Mouse (Mus musculus) left cerebral cortex, postnatal 10 days (tissue): ENCODE results near the gene Habp4. TPM values are rescaled to one million over a fixed set of nuclear protein-coding genes. Genes with fewer than 3 reads are reported as not detected.

Source experiments
- DNase-seq, 2 experiments: peaks; one replicate each; pipeline ENCODE4 v3.0.0; 2021 to 2022; ENCODE audit warnings: low spot score in 2 of 2, mixed read lengths in 1 of 2; ENCODE audit errors: extremely low spot score in 1 of 2
- intact Hi-C: fragments of 180-260 bp; cut with DNase I; formaldehyde crosslinking; loops from one replicate; pipeline ENCODE4 v1.15.1; 2025
- total RNA-seq, 2 experiments: library from RNA; stranded (reverse); gene quantifications; 2 replicates each; pipeline ENCODE4 v1.2.3; 2021

The Habp4 gene
- 100 to 1,000 TPM; 119 to 127 TPM for total RNA-seq

DNA sequence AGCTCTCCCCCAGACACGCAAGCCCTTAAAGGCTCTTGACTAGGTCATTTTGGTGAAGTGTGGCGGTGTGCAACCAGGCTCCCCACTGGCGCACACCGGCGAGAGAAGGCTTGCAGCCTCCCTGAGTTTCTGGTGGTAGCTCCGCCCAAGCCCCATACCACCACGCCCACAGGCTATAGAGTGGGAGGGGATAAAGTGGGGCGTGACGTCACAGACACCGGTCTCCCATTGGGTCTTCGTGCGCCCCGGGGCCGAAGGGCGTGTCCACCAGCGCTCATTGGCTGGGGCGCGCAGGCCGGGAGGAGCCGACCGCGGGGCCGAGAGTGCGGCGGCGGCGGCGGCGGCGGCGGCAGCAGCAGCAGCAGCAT lies at the start of gene Habp4:
TSS of gene Habp4 (plus strand) at position 277 of the 368 bp plus-strand sequence.
- peak; percentile 97 to 99 for DNase-seq
- intact Hi-C loops = loop anchor here (5.0 kb wide), 1 partner anchor 146 kb away; no protein-coding TSS in a partner anchor

DNA sequence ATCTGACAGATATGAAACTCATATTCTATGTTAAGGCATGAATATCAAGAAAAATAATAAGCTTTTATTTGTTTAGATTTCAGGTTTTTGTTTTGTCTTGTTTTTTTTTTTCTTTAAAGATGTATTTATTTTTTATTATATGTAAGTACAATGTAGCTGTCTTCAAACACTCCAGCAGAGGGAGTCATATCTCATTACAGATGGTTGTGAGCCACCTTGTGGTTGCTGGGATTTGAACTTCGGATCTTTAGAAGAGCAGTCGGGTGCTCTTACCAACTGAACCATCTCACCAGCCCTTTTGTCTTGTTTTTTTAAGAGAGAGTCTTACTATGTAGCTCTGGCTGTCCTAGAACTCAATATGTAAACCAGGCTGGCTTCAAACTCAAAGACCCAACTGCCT lies 44.2 kb upstream of the Habp4 start:
- intact Hi-C loops = no loop called here
- DNase-seq = no peak

DNA sequence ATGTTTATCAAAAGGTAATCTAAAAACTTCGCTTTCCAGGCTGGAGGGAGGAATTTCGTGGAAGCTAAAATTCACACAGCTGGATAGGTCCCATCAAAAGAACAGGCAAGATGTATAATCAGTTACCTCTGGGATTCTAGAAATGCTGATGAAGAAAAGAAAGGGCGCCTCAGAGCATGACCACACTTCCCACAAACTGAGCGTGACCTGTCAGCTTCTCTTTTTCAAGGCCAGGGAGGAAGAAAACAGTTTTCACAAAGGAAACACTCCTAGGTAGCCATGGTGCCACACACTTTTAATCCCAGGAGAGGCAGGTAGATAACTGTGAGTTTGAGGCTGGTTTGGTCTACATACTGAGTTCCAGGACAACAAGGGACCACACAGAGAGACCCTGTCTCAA lies 40.9 kb upstream of the Habp4 start:
- DNase-seq = no peak
- intact Hi-C loops = no loop called here

DNA sequence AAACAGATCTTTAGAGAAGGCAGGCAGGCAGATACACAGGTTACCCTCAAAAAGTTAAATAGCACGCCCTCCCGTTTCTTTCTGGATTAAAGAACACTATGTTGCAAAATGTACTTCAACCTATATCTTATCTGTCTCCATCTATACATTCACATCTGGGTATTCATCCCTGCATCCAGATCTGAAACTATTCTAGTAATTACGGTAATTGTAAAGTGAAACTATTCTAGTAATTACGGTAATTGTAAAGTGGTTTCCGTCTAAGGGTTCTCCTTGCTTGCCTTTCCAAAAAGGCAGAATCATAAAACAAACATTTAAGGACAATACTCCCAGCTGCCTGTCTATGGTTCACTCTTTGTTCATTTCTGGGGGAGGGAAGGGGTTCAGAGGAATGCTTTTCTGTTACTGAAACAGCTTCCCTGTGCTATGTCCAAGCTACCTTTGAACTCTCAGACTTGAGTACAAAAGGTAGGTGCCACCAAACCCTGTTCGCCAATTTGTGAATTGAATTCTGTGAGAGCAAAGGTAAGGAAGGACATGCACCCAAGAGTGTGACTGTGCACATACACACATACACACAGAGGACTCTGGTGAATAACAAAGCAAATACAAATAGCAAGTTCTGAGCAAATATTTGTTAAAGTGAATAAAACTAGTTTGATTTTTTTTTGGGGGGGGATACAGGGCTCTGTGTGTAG lies 38.0 kb upstream of the Habp4 start:
- intact Hi-C loops = no loop called here

DNA sequence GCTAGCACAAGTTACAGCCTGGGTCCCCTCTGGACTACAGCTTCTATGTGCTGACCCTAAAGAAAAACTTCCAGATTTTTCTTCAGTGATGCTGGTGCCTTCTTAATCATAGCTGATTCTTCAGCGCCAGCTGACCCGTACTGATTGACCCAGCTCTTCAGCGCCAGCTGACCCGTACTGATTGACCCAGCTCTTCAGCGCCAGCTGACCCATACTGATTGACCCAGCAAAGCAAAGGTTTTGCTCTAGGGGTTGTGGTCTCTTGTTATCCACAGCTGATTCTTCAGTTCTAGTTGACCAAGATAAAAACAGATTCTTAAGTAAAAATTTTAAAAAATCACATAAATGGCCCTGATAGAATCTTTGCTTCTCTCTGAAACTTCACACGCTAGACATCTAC lies 36.7 kb upstream of the Habp4 start:
- intact Hi-C loops = no loop called here
- DNase-seq = no peak

More for the DNA sequence above, 38.0 kb upstream of the Habp4 start:
- no peak for DNase-seq

DNA sequence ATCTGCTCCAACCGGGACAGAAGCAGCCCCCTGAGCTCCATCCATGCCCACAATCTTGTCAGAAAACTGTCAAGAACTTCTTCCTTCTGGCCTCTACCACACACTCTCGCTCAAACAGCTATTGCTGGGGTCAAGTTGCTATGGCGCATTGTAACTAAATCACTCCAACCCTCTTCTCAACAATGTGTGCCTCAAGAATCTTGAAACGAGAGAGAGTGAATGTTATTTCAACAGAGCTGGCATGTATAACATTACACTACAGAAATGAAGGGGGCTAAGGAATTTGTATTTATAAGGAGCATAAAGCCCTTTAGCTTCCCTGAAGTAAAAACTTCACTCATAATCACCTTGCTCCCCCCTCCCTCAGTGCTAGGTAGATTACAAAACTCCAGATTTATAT lies 35.3 kb upstream of the Habp4 start:
- DNase-seq = no peak
- intact Hi-C loops = no loop called here

DNA sequence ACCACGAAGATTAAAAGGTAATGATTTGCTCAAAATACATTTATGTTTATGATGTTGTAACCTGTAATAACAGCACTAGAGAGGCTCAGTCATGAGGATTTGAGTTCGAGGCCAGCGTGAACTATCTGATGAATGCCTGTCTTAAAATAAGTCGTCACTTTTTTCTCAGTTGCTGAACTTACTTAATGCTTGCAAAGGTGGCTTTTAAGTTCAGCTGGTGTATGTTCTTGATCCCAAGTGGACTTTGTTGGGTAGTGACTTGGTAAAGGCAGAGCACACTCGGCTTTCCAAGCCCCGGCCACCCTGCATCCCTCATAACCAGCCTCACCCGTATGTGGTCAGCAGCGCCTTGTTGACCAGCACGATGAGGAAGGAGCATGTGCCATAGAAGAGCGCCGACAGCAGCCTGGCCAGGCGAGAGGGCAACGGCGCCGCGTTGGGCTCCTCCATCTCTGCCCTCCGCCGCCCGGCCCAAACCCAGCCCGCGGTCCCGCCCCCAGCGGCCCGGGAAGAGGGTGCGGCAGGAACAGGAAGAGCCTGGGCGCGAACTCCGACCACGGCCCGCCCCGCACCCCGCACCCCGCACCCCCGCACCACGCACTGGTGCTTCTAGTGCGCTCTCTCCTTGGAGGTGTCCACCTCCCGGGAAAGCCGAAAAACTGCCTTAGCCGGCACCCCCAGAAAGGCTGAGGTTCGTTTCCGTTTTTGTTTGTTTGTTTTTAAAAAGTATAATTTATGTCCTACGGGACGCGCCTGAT lies 32.6 kb upstream of the Habp4 start, which contains the start of gene Slc35d2:
TSS of gene Slc35d2 (minus strand) at position 511 of the 758 bp plus-strand sequence.
- peak in 1 of 2 experiments; percentile 84 for DNase-seq
- intact Hi-C loops = no loop called here

DNA sequence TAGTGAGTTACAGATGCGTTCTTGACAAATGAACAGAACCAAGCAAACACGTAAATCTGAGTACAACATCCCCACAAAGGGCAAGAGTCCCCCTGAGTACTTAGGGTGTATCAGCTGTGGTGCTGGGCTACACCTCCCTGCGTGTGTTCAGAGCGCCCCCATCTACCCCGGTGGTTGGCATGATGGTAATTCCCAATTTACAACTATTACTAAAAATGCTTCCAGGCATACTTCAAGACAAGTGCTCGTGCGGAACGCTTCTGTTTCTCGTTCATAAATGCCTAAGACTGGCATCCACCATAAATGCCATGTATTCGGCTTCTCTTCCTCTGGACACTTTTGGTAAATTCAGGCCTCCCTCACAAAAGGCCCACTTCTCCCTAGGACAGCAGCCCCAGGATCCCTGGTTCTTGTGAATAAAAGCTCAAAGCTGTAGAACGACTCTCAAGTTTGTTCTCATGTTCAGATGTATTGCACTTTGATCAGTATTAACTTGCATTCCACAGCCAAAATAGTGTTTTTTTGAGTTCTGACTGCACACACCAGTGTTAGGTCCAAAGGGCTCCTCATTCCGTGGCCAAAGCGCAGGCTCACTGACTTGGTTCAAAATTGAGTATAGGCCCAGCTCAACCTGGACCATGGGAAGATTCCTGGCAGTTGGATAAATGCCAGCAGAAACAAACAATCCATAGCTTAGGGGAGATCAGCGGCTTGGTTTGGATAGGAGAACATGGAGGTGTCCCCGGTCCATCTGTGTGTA lies 31.8 kb upstream of the Habp4 start:
- intact Hi-C loops = no loop called here
- peak in 1 of 2 experiments; percentile 47 for DNase-seq

DNA sequence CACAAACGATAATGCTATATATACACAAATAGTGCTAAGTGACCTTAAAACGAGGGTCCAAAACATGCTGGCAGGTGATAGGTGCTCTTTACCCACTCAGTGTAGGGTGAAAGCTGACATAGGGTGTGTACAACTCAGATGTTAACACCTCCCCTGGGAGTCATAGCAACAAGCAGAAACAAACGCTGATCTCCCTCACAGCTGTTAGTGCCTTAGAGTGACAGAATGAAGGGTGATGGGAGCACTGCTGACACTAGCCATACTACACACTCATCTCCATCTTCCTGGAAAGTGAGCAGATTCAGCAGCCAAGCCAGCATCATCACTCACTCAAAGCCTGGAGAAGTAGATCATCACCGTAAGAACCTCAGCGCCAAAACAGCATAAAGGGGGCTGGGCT lies 11.5 kb upstream of the Habp4 start:
- no peak for DNase-seq

DNA sequence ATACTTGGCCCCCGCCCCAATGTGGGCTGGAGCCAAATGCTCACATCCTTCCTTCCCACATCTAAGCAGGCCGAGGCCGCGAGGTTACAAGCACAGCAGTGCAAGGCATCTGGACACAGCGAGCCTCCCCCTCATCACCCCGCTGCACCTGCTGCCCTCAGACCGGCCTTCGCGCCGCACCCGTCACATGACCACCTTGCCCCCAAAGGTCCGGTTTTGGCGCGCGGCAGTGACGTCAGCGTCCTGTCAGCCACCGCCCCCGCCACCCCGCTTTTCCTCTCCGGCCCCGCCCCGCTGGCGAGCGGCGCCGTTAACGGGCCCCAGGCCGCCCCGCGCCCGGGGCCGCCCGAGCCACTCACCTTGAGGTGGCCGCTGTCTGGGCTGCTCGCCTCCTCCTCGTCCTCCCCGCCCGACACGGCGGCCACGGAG lies 9.4 kb upstream of the Habp4 start:
- DNase-seq = peak; percentile 60 to 95
- intact Hi-C loops = no loop called here

More for the DNA sequence above, 11.5 kb upstream of the Habp4 start:
- intact Hi-C loops = no loop called here

DNA sequence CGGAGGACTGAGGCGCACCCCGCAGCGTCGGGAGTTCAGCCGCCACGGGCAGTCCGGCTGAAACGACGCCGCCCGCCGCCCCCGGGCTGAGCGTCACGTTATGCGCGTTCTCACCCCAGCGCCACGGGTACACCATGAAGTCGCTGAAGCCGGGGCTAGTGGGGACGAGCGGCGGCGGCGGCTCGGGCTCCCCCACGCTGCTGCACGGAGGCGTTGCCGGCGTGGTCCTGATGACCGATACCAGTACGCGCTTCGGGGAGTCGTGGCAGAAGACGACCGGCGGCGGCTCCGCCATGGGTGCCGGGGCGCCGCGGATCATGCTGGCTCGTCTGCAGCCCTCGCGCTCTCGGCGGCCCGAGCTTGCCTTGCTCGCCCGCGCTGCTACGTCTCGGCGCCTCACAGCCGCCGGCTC lies 8.9 kb upstream of the Habp4 start:
- intact Hi-C loops = no loop called here
- DNase-seq = peak; percentile 23 to 79

DNA sequence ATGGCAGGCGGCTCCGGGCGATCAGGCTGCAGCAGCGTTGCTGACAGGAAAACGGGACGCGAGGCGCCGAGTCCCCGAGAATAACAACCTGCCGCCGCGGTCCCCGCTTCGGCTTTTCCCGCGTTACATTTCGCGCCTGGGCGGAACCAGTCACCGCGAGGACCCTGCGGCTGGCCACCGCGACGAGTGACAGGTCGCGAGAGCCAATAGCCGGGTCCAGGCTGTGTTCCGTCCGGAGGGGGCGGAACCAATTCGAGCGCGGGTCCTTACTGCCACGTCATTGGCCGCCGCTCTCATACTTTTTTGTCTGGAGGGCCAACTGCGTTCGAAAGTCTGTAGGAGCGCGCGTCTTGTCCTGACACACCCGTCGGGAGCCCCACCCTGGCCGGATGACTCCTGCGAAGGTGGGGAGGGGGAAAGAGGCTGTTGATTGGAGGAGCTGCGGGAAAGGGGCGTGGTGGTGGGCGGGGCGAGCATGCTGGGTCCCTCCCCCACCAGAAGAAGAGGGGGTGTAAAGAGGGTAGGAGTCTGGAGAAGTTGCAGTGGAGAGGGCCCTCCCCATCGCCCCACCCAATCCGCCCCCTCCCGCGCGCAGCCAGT lies 8.4 kb upstream of the Habp4 start, which contains the start of gene Zfp367:
TSS of gene Zfp367 (minus strand) at position 120 of the 600 bp plus-strand sequence.
- intact Hi-C loops = no loop called here
- peak; percentile 96 to 99 for DNase-seq

DNA sequence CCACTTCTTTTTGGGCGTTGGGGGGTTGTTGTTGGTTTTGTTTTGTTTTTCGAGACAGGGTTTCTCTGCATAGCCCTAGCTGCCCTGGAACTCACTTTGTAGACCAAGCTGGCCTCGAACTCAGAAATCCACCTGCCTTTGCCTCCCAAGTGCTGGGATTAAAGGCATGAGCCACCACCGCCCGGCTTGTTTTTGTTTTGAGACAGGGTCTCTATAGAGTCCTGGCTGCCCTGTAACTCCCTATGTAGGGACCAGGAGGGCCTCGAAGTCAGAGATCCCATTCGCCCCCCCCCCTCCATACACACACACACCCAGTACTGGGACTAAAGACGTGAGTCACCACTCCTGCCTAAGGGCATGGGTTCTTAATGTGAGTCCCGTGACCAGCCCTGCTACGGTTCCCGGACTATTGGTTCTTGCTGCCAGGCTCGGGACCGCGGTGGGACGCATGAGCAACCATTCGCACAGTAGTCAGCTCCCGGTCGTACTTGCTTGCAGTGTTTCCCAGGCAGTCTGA lies 7.8 kb upstream of the Habp4 start:
- peak in 1 of 2 experiments; percentile 40 for DNase-seq
- intact Hi-C loops = no loop called here

DNA sequence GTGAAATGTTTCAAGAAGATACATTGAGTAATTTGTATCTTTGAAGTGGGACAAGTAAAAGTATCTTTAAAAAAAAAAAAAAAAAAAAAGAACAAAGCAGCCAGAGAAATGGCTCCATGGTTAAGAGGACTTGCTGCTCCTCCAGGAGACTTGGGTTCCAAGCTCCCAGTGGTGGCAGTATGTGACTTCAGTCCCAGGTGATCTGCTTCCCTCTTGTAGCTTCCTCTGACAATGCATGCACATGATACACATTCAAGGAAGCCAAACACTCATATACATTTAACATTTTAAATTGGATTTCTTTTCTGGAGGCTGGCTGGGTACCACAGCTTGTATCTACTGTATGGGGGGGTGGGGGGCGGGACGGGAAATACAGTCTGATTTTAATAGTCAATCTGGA lies 7.0 kb upstream of the Habp4 start:
- intact Hi-C loops = no loop called here
- no peak for DNase-seq

DNA sequence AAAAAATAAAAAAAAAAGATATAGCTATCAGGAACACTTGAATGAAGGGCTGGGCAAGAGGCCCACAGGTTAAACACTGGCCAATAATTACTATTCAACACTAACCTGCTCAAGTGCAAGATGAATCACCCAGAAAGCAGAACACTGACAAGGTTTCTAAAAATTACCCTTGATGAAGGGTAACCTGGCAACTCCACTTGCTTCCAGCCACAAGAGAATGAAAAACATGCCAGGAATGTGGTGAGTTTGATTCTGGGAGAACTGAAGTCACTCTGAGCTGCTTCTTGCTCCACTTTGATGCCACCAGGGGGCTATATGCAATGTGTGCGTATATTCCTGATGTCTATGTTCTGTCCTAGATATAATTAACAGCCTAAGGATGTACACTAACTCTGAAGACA lies 6.5 kb upstream of the Habp4 start:
- intact Hi-C loops = no loop called here
- DNase-seq = no peak

DNA sequence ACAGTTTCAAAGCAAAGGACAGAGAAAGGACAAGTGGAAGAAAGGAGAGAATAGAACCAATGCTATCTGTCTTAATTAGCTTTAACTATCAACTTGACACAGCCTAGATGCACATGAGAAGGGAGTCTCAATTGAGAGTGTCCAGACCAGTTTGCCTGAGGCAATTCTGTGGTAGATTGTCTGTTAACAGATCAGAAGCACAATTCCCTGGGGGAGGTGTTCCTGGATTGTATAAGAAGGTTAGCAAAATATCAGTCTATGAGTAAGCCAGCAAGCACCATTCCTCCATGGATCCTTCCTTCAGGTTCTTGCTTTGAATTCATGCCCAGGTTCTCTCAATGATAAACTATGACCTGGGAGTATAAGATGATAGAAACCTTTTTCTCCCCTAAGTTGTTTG lies 4.7 kb upstream of the Habp4 start:
- intact Hi-C loops = no loop called here
- no peak for DNase-seq

DNA sequence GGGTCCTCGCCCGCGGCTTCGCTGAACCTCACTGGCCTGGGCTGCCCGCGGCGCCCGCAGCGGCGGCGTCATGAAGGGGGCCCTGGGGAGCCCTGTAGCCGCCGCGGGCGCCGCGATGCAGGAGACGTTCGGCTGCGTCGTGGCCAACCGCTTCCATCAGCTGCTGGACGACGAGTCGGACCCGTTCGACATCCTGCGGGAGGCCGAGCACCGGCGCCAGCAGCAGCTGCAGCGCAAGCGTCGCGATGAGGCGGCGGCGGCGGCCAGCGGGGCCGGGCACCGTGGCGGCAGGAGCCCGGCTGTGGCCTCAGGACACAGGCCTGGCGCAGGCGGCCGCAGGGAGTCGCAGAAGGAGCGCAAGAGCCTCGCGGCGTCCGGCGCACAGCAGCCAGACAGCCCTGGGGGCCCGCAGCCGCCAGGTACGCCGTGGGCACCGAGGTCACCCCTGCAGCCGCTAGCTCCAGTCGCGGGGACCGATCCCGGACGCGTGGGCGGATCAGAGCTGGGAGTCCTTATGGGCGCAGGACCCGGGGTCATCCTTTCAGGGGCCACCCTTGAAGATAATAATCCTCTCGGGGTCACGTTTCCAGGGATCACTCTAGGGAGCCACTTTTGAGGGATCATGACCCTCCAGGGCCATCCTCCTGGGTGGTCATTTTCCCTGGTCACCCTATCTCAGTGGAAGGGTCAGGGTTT lies 440 bp downstream of the Habp4 start:
- intact Hi-C loops = loop anchor here (5.0 kb wide), 1 partner anchor 145 kb away; no protein-coding TSS in a partner anchor
- DNase-seq = peak in 1 of 2 experiments; percentile 79

DNA sequence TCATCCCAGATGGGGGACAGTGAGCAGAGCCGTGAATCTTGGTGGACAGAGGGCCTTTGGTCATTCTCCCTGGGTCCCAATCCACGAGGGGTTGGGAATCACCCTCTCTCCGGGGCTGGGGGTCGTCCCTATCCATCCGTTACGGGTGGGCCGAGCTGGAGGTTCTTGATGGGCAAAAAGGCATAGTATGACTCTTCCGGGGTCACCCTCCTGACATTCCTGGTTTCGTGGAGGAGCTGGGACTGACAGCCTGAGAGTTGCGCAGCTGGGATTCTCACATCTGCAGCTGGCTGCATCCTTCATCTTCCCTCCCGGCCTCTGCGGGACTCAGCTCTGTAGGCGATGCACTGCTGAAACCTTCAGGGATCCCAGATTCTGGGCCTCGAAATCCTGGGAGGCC lies 1.0 kb downstream of the Habp4 start:
- peak in 1 of 2 experiments; percentile 44 for DNase-seq
- intact Hi-C loops = loop anchor here (5.0 kb wide), 1 partner anchor 145 kb away; no protein-coding TSS in a partner anchor
